Mouse (Mus musculus): ENCODE measurements around the gene Dleu7.

The Dleu7 gene

DNA sequence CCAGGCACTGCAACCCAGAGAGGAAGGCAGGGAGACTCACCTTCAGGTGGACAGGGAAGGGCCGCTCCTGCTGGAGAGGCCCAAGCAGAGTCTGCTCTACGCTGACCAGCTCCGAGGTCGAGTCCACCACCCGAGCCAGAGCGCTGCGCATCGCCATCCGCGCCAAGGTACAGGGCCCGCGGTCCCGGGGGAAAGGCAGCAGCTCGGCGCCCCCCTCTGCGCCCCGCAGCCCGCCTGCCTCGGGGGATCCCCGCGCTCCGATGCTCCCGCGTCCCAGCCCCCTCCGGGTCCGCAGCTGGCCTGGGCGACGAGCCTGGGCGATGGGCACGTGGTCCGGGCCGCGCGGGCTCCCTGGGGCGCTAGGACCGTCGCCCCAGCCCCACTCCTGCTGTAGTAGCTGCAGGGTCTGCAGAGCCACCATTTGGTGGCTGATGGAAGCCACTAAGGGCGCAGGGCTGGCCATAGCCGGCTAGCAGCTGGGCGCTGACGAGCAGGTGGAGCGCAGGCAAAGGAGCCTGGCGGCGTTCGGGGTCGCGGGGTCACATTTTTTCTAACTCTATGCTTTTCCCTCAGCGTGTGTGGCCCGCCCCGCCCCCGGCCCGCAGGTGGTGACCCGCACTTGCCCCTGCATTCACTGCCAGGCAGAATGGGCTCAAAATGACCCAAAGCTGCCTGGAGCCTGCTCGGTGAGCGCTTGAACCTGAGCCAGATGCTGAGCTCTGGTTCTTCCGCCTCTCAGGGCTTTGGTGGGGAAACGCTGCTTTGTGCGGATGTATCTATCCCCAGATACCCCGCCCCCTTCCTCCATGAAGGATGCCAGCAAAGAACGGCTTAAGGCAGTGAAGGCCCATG is at the start of gene Dleu7, which contains the start of gene Rnaseh2b:
Gene Dleu7 (minus strand): TSS at position 560 of the 852 bp plus-strand sequence.
Gene Rnaseh2b (plus strand): TSS at position 102 of the 852 bp plus-strand sequence.
- no peak for DNase-seq (ENCODE audit: low spot score)

DNA sequence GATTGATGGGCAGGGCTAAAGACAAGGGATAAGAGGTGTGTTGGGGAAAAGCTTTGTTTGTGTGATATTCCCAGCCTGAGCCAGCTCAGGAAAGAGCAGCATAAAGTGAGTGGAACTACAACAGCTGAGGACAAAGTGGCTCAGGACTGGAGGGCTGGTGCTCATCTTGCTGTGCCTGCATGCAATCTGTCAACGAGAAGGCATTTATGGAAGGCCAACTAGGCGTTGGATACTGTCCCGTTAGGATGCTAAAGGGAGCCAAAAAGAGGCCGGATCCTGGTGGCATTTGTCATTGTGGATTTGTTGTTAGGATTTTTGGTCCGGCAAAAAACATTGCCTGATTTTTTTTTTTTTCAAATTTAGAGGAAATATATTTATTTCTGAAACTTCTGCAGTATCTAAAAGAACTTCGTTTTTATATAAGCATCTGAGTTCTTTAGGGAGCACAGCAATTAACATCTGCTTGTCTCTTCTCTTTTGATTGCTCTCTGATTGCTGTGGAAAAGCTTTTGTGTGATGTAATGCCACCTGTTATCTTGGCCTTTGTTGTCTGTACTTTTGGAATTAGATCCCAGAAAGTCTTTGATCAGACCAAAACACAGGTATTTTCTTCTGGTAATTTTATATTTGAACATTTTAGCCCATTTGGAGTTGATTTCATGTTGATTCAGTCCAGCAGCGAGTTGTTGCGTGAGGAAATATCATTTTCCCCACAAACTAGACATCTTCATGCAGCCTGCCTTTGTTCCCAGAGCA is 49.2 kb upstream of the Dleu7 start:
- no peak for DNase-seq (ENCODE audit: low spot score)

DNA sequence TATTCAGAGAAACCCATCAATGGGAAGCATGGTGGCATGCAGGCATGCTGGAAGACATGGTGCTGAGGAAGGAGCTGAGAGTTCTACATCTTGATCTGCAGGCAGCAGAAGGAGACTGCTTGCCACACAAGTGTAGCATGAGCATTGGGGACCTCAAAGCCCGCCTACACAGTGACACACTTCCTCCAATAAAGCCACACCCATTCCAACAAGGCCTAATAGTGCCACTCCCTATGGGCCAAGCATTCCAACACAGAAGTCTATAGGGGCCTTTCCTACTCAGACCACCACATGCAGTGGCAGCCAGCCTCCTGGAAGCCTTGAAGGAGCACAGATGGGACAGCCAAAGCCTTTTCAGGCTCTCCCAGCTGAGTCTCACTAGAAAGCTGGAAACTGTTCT is 46.3 kb upstream of the Dleu7 start:
- DNase-seq (ENCODE audit: low spot score): no peak

DNA sequence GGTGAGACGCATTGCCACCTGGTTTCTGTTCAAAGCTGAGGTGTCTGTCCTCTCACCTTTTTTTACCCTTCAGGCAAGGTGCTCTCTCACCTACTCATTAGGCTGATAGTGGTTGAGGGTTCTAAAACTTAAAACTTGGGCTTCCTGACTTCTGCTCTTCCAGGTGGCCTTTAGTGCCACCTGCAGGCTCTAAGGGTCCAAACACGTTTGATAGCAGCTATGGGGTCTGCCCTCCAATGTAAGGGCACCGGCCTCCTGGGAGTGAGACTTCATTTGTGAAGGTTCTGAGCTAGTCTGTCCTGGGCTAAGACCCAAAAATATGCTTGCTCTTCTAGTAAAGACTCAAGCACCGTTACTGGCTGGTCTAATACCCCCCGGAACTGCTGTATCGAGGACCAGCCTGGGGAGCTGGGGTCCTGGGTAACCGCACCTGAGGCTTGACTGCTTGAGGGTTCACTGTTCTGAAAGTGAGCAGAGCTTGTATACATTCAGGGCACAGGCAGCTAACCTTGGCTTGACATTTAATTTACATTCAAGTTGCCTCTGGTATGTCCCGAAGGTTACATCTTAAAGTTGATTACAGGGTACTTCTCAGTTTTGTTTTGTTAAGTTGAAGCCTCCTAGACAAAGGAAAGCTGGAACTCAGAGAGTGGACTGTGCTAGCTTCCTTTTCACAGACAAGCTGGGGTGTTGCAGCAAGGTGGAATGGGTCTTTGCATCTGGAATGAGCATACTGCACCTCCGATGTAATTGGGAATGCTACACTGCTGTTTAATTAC is 41.3 kb upstream of the Dleu7 start:
- DNase-seq (ENCODE audit: low spot score): no peak

DNA sequence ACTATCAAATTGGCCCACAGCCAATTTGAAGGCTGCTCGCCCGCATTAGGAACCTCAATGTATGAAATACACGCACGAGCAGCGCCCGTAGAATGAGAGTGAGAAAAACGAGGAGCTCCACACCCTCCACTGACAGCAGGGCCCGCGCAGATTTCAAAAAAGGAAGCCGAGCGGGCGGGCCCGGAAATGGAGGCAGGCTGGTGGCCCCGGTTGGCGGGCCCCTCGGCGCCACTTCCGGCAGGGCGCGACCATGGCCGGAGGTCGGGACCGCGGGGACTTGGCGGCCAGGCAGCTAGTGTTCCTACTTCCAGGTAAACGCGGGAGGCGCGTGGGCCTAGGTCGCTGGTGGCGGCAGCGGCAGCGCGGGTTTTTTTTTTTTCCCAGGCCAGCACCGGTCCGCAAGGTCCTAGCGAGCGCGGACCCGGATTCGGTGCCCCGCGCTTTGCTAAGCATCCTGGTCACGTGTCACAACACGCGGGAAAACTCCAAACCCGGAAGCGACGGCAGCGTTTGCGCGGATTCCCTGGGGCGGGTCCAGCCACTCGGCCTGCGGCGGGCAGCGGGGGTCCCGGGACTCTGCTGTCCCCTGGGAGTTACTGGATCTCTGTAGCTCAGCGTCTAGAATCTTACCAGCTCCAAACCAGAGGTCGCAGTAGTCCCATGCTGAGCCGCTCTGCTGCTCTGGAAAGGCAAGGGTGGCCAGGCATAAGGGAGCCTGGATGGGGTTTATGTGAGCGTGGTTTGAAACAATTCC is 39.2 kb upstream of the Dleu7 start:
- DNase-seq (ENCODE audit: low spot score): peak; percentile 85

DNA sequence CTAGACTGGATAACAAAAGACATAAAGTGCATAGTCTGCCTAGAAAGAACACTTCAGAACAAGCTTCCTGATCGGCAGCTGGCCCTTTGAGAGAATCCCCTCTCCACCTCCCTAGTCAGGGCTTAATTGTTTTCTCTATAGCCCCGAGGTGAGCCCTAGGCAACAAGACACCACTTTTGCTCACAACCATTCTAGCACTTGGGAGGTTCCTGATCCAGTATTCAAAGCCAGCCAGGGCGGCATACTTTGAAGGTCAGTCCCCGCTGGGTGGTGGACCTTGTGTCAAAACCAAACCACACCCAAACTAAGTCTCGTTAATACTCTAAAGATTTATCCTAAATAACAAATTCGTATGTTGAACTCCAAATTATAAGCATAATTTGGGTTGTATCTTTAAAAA is 38.6 kb upstream of the Dleu7 start:
- DNase-seq (ENCODE audit: low spot score): no peak

DNA sequence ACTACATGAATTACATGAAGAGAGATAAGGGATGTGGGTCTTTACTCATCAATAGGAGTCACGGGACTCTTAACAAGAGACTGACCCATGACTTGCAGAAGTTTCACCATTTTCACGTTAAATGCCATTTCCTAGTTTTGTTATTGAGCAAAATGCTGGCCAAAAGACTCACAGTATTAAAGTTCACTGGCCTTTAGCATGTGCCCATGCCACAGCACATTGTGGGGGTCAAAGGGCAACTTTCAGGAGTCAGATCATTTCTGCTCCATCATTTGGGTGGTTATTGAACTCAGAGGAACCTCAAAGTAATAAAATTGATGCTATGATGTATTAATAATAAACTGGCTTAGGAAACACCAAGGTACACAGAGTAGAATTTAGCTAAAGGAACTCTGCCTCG is 36.8 kb upstream of the Dleu7 start:
- no peak for DNase-seq (ENCODE audit: low spot score)

DNA sequence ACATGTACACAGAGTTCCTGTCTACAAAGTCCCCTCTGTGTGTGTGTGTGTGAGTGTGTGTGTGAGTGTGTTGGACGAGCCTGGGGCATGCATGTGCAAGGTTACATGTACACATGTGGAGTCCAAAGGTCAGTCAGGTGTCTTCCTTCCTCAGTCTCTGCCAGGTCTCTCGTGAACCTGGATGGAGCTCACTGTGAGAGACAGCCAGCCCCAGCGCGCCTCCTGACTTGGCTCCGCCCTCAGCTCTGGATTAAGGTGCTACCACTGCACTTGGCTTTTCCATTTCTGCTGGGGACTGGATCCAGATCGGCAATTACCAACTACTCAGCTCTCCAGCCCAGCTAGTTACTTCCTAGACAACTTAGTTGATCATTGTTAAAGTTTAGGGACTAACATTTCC is 35.8 kb upstream of the Dleu7 start:
- no peak for DNase-seq (ENCODE audit: low spot score)

DNA sequence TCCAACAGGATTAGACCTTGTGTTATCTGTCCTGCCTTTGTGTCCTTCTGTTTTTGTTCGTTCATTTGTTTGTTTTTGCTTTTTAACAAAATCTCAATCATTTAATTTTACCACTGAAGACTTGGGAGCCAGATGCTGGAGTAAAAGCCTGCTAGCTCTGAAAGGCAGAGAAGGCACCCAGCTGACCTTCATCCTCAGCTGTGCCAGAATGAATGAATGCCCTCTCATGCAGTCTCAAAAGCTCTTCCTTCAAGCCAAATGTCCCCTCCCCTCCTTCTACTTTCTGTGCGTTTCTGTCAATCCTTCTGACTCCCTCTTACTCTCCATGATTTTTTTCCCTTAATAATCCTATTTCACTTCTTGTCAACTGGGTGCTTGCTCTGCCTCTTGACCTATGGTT is 34.3 kb upstream of the Dleu7 start:
- DNase-seq (ENCODE audit: low spot score): no peak

DNA sequence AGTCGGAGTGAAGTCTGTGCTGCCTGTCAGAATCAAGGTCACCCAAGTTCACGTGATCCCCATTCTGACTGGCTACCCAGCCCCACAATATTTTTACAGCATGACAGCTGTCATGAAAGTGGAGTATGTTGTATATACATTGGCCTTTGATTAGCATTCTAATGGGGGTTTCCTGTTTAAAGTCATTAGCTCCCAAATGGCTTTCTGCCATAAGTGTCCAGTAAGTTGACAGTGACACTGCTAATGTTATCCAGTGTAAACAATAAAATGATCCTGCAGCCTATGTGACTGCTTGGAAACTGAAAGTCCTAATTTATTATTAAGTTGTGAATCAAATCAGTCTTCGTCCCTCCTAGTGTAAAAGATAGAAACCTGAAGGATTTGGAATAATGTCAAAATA is 33.2 kb upstream of the Dleu7 start:
- DNase-seq (ENCODE audit: low spot score): no peak

DNA sequence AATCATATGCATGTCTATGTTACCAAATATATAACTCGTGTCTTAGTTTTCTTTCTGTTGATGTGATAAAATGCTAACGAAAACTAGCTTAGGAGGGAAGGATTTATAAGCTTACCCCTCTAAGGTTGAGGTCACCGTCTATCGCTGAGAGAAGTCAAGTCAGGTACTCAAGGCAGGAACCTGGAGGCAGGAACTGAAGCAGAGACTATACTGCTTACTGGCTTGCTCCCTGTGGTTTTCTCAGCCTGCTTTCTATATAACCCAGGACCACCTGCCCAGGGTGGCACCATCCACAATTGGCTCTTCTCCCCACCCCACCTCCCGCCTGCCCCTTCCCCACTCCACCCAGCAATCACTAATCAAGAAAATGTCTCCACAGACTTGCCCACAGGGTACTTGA is 32.1 kb upstream of the Dleu7 start:
- no peak for DNase-seq (ENCODE audit: low spot score)

DNA sequence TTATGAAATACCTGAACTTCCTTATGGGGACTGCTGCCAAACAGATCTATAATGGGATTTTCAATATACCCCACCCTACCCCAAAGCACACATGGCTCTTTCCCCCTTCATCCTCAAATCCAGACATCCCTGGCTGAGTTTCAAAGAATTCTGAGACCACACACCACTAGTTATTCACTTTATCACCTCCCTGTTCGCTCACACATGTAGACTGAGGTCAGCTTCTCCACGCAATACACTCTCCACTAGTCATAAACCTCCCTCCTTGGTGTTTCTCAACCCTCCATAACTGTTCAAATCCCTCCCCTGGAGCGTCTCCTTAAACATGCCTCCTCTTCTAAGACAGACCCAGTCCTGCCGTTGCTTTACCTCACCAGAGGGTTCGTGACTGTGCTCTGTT is 30.6 kb upstream of the Dleu7 start:
- no peak for DNase-seq (ENCODE audit: low spot score)

DNA sequence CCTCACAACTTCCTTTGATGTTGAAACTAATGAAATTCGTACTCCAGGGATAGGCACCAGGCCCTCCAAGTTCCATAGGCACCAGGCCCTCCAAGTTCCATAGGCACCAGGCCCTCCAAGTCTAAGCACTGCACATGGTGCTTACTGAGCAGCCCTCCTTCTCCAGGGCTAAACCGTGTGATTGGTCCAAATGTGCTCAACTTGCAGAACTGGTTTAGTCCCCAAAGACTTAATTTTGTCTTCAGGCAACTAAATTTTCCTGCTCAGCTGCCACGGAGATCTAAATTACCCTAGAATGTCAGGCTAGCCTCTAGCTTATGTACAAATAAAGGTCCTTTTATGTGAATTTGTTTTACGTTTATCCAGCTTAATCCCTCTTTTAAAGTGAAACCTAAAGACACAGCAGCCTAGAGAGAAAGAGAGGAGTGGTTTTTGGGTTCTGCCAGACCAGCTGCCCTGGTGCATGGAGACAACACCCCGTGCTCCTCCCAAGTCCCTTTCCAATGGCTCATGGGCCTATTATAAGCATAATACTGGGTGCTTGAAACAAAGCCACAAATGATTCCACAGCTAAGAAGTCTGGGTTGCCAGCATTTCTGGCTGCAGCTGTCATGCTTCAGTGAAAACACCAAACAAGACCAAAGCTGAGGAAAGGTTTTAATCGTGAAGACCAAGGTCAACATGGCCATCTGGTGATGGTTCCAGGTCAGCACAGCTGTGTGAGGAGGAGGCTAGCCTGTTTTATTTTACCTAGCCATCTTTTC is 29.9 kb upstream of the Dleu7 start:
- no peak for DNase-seq (ENCODE audit: low spot score)

DNA sequence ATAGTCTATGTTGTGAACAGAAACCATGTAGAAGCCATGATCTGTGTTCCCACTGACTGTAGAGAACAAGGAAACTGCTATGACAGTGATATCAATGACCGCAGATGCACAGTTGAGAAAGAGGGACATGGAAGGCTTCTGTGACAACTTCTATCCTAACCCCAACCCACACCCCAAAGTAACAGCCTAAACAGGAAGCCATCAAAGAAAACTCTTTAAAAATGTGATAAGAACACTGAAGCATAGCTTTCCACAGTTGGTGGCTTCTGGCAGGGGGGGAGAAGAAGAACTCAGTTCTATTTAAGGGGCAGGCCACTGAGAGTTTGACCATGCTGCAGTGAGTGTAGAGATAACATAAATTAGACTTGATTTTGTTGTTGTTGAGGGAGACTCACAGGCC is 18.8 kb upstream of the Dleu7 start:
- DNase-seq (ENCODE audit: low spot score): no peak

DNA sequence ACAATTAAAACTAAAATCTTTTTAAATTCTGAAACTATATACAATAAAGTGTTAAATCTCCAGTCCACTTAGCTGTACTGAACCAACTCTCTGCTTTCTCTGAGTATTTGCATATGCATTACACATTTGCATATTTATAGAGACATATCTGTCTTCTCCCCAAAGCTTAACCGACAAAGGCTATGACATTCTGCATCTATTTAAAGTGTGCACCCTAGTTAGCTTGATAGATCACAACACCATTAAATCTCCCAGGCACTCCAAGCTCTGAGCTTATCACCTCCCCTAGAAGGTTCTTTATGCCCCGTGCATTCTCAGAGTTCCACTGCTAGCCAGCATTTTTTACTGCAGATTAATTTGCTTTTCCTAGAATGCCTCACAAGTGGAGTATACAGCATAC is 16.2 kb upstream of the Dleu7 start:
- no peak for DNase-seq (ENCODE audit: low spot score)

DNA sequence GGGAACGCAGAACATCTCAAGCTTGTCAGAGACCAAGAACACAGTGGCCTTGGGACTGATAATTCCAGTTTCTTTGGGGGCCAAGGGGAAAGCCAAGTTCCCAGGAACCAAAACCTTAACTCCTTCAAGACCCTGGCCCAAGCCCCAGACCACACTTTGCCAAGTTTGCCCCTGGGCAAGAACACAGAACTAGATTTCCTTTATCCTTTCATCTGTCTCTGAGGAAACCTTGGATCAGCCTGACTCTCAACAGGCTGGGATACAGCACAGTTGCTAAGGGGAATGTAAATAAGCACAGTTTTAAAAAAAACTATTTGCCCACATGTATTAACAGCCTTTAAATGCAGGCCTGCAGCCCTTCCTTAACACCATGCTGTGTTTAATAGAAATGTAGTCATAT is 14.7 kb upstream of the Dleu7 start:
- DNase-seq (ENCODE audit: low spot score): no peak

DNA sequence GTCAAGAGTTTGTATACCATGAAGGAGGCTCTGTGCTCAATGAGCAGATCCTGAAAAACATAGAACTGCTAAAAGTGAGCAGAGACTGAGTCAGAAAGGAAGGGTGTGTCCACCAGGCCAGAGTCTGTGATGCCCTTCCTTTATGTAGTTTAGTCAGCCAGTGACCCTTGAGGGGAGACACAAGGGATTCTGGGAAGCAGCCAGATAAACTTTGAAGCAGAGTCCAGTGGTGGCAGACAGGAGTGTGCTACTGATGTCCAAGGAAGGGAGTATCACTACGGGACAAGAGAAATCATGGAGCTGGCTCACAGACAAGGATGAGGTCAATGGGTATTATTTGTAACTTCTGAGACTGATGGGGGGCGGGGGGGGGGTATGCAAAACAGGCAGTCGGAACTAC is 7.2 kb upstream of the Dleu7 start:
- no peak for DNase-seq (ENCODE audit: low spot score)

DNA sequence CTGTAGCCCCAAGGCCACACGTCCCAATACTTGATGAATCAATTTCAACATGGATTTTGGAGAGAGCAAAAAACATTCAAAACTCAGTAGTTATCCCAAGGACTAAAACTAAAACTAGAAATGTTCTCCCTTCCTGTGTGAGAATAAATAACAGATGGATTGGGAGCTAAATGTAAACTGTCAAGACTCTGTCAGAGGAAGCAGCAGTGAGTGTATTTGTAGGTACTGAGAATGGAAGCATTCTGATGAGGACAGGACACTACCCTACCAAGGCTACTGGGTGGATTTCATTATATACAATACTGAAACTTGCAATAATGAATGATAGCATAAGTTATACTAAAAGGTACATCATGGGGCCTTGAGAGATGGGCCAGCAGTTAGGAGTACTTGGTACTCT is 6.0 kb upstream of the Dleu7 start:
- no peak for DNase-seq (ENCODE audit: low spot score)

DNA sequence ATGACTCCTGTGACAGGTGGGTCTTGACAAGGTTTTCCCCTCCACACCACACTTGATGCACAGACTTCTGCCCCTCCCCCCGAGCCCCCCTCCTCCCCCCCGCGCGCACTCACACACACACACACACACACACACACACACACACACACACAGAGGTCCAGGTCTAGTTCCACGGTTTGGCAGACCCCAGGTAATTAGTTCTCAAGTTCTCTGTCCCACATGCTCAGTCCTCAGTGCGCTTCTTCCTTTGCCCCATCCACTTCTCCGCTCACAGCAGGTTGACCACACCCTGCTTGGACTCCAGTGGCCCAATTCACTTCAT is 720 bp downstream of the Dleu7 start:
- DNase-seq (ENCODE audit: low spot score): no peak

DNA sequence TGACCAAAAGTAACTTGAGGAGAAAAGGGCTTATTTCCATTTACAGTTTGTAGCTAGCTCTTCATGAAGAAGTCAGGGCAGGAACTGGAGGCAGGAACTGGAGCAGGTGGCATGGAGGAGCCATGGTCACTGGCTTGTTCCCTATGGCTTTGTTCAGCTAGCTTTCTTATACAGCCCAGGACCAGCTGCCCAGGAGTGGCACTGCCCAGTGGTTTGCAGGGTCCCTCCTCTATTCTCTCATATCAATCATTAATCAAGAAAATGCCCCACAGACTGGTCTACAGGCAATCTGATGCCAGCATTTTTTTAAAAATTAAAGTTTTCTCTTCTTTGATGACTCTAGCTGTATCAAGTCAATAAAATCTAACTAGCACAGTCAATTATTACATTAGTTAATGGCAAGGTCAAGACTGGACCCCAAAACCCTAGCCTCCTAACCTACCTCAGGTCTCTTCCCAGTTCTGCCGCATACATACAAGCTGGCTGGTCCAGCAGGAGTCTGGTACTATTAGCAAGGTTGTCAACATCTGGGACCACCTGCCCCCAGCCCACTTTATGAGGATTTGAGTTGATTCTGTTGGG is 1.4 kb downstream of the Dleu7 start:
- no peak for DNase-seq (ENCODE audit: low spot score)

DNA sequence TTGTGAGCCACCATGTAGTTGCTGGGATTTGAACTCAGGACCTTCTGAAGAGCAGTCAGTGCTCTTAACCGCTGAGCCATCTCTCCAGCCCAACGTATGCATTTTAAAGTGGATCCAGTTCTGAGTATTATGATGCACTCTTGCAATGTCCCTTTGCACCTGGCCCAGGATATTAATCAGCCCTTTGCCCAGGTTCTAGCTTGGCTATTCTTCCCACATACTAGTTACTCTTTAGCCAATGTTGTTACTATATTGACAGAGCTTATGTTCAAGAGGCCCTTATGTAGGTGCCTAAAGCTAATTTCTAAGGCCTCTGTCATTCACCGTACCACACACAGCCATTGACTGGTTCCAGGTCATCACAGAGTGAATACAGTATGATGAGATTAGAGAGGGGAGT is 4.1 kb downstream of the Dleu7 start:
- no peak for DNase-seq (ENCODE audit: low spot score)

All from urinary bladder, postnatal 25 days (tissue).